Mouse (Mus musculus) bone marrow macrophage, adult 2 months (primary cell): ENCODE results near the gene Dtx4.

ENCODE experiments used
- CTCF ChIP-seq: IDR thresholded peaks from 2 replicates; pipeline ENCODE4 v1.5.1; 2012; ENCODE audit warnings: low read depth, mild to moderate bottlenecking, low read length, moderate library complexity
- POLR2A ChIP-seq: IDR thresholded peaks from 2 replicates; pipeline ENCODE4 v1.6.1; 2012; ENCODE audit warnings: mild to moderate bottlenecking, low read depth, low read length, borderline replicate concordance

DNA sequence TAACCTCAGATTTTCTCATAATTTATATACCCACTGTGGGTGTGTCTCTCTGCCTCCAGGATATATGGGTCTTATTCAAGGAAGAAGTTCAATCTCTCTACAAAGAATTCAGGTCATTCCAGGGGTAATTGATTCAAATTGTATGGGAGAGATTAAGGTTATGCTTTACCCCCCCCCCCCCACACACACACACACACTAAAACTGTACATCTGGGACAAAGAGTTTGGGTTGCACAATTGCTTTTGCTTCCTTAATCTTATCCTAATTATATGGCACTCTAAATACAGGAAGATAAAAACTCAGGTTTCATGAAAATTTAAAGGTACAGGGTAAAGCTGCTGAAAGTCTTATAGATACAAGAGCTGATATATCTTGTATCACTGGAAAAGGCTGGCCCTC lies 35.9 kb upstream of the Dtx4 start:
- TF ChIP-seq POLR2A (no peak), CTCF (no peak)
